Mouse (Mus musculus) natural killer cell, adult 2 months (primary cell): Measurements from ENCODE around the gene Tas2r136.

Experiments used
- DNase-seq, 2 experiments: peaks; one replicate each; pipeline ENCODE4 v3.0.0; 2022; ENCODE audit warnings: low spot score in 2 of 2

The Tas2r136 gene

GRCm38 (mm10) chr6:132778062-132778461 lies at the start of gene Tas2r136:
Tas2r136 (minus strand) TSS chr6:132778162.
- no peak for DNase-seq

DNA sequence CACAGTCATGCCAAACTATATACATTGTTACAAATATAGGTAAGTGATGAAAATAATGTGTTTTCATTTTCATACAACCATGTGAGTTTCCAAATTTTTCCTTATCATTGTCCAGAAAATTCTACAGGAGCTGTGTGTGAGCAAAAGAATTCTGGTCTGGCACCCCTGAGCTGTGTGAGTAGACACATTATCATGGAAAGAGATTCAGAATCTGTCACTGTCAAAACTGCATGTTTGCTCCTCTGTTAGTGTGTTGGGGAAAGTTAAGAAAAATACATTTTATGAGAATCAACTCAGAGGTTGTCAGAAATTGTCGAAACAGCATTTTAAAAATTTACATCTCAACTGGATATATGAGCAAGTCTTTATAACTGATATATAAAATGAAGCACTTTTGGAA lies 24.6 kb upstream of the Tas2r136 start, which contains the start of gene Tas2r117:
Tas2r117 (plus strand) TSS at position 301 of the 400 bp plus-strand sequence.
- no peak for DNase-seq

GRCm38 (mm10) chr6:132795393-132795792 lies 17.4 kb upstream of the Tas2r136 start:
- no peak for DNase-seq

DNA sequence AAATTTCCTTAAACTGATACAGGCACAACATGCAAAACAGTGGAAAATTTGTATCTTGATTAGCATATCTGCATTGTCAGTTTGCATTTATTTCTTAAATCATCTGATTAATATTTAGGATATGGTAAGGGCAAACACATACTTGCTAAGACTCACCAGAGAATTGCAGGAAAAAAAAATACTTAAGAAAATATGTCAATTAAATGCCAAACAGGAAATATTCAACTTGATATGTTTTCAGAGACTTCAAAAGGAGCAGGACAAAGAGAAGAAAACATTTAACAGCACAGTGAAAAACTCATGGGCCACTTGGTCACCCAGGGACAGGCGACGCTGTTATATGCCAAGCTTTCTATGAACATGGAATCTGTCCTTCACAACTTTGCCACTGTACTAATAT lies 16.1 kb downstream of the Tas2r136 start, which contains the start of gene Tas2r102:
Tas2r102 (plus strand) TSS at position 301 of the 400 bp plus-strand sequence.
- DNase-seq: no peak

DNA sequence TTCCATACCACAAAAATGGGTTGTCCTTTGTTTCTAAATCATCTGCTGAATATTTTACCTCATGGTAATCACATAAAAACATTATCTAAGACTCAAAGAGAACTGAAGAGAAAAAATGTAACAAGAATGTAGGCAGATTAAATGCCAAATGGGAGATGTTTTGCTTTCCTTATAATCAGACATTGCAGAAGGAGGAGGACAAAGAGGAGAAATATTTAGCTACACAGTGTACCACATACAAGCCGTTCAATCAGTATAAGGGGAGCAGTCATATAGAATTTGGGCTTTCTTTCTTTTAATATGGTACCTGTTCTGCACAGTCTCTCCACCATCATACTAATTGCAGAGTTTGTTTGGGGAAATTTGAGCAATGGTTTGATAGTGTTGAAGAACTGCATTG lies 23.5 kb downstream of the Tas2r136 start, which contains the start of gene Tas2r124:
Tas2r124 (plus strand) TSS at position 301 of the 400 bp plus-strand sequence.
- no peak for DNase-seq

GRCm38 (mm10) chr6:132750206-132750605 lies 27.8 kb downstream of the Tas2r136 start:
- no peak for DNase-seq

DNA sequence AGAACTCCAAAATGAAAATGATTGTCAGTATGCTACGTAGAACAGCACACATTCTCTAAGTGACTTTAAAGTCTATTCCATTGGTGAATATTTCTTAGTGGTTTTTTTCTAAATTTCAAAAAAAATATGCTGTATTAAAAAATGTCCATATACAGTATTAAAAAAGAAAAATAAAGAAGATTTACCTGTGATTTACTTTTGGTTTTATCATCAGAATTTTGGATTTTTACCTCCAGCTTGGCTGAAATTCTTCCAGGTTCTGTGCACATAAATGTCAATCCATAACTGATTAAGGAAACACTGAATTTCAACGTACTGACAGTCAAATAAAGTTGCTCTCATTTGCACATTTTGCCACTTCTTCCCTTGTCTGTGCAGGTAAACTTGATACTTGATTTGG lies 40.0 kb downstream of the Tas2r136 start, which contains the start of gene Tas2r115:
Tas2r115 (minus strand) TSS at position 101 of the 400 bp plus-strand sequence.
- DNase-seq: no peak
